Comparison of ENCODE assay signal across 17 mouse cellular contexts in the genomic region with DNA sequence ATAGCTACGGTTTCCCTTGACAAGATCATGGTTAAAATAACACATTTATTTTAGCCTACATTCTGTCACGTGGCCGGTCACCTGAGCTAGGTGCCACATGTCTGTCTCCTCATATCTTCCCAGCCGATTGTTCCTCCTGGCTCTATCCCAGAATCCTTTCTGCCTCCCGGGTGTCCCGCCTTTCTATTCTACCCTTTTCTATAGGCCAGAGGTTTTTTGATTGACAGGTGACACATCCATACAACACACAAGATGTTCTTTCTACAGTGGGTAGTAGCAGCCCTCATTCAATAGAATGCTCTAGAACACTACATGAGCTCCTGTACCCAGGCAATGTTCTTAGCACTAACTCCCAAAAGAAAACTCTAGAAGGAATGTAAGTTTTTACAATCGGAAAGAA.
"Had no signal": no experiment of that assay in that cellular context is flagged by ENCODE, and none has a peak within 500 bp of the region (broad histone marks: within the 10 kb centered on the region; RNA-seq: fewer than 3 reads in every experiment).

No protein-coding gene starts in this region.

- H3K27ac ChIP-seq: liver, embryonic 14.5 days; macrophage; midbrain, embryonic 13.5 days; midbrain, embryonic 15.5 days; neural tube, embryonic 12.5 days; stomach, embryonic 15.5 days; stomach, postnatal 0 days had no signal

- H3K9ac ChIP-seq: liver, embryonic 14.5 days; lung, embryonic 14.5 days; midbrain, embryonic 13.5 days; midbrain, embryonic 15.5 days; neural tube, embryonic 12.5 days; stomach, embryonic 15.5 days had no signal

- H3K4me1 ChIP-seq: megakaryocyte, embryonic 14.5 days; midbrain, embryonic 13.5 days; midbrain, embryonic 15.5 days; neural tube, embryonic 12.5 days; stomach, embryonic 15.5 days had no signal

- H3K36me3 ChIP-seq: midbrain, embryonic 13.5 days; midbrain, embryonic 15.5 days; neural tube, embryonic 12.5 days; stomach, embryonic 15.5 days had no signal

- DNase-seq: lung, adult 18-20 months; lung, embryonic 14.5 days; lung, postnatal 10 days; lung, postnatal 36 days; right cerebral cortex, postnatal 14 days; thymus, adult 18-20 months; thymus, postnatal 14 days; thymus, postnatal 4 days had no signal

- H3K9me3 ChIP-seq: midbrain, embryonic 13.5 days; midbrain, embryonic 15.5 days; neural tube, embryonic 12.5 days; stomach, embryonic 15.5 days had no signal

- H3K4me3 ChIP-seq: megakaryocyte, embryonic 14.5 days; midbrain, embryonic 13.5 days; midbrain, embryonic 15.5 days; neural tube, embryonic 12.5 days; stomach, embryonic 15.5 days had no signal

- H3K4me2 ChIP-seq: lung, embryonic 14.5 days; midbrain, embryonic 11.5 days; midbrain, embryonic 13.5 days; midbrain, embryonic 15.5 days; neural tube, embryonic 12.5 days; stomach, embryonic 15.5 days had no signal

- ATAC-seq: midbrain, embryonic 13.5 days; midbrain, embryonic 15.5 days had no signal

- H3K27me3 ChIP-seq: megakaryocyte, embryonic 14.5 days; midbrain, embryonic 13.5 days; midbrain, embryonic 15.5 days; neural tube, embryonic 12.5 days; stomach, embryonic 15.5 days had no signal
